Mouse (Mus musculus) T-cell, adult 2 months (primary cell): ENCODE results near the gene Ccdc57.
"Not testable (repeated sequence)": the region's sequence is repeated elsewhere in the genome, so short reads cannot be mapped to it uniquely, and the experiment has no call there.

Experiments used
- DNase-seq: peaks from one replicate; pipeline ENCODE4 v3.0.0; 2022; ENCODE audit warnings: low spot score

The Ccdc57 gene

DNA sequence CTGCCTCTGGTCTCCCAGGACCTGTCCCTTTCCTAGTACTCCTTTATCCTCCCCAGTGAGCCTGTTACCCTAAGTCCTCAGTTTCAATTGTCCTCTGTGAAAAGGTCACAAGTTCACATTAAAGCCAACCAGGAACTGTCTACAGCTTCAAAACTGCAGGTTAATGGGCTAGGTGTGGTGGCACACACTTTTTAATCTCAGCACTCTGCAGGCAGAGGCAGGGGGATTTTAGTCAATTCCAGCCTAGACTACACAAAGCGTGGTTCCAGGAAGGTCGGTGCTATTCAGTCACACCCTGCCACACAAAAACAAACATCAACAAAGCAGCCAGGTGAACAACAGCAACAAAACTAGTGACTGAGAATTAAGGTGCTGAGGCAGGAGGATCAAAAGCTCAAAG is 81.1 kb downstream of the Ccdc57 start:
- DNase-seq = no peak

GRCm38 (mm10) chr11:120851132-120851531 is 81.5 kb downstream of the Ccdc57 start:
- DNase-seq = no peak

DNA sequence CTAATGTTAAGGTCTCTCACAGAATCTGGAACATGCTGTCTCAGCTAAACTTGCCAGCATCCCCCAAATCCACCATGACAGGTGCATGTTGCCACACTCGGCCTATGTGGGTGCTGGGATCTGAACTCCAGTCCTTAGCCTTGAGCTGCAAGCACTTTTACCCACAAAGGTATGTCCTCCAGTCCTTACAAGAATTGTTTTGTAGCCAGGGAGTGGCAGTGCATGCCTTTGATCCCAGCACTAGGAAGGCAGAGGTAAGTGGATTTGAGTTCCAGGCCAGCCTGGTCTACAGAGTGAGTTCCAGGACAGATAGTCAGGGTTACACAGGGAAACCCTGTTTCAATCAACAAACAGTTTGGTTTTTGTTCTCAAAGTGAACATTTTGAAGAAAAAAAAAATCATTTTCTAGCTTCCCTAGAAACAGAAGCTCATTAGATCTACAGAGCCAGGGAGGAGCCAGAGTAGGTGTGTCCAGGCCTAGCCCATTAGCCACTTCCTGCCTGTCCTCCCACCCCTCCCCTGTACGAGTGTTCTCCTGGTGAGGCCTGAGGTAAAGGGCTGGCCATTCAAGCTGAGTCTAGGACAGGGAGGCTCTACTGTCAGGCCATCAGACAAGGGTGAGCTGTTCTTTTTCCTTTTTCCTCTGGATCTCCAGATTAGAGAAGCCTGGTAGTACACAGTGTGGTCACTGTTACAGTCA is 82.2 kb downstream of the Ccdc57 start:
- peak; percentile 20 for DNase-seq

DNA sequence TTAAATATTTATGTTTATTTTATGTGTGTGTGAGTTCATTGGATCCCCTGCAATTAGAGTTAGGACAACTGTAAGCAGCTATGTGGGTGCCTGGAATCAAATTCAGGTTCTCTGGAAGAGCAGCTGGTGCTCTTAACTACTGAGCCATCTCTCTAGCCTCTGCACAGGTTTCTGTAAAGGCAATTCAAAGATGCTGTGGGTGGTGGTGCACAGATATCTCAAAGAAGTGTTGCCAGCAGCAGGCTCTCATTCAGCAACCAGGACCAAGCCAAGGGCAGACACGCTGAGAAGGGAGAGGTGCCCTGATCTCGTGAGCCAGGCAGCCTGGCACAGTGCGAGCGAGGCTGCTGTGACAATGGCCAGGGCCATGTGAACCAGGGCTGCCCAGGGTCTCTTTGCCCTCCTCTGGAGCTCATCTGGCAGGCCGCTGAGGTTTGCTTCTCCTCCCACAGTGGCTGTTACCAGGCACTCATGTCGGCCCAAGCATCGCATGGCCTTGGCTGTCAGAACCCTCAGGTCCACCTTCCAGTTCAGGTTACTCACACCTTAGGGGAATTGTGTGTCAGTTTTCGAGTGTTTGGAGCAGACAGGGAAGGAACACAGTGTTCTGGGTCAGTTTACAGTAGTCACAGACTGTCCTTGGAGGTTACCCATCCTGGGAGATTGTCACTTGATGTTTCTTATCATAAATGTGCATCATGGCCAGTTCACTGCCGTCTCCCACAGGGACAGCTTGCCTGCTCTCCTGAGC is 85.8 kb downstream of the Ccdc57 start:
- no peak for DNase-seq

GRCm38 (mm10) chr11:120844329-120844728 is 88.3 kb downstream of the Ccdc57 start:
- no peak for DNase-seq

- DNase-seq = no peak
Measured at GRCm38 (mm10) chr11:120833555-120834280, 99.0 kb downstream of the Ccdc57 start.

GRCm38 (mm10) chr11:120832962-120833361 is 99.7 kb downstream of the Ccdc57 start:
- DNase-seq = not testable (repeated sequence)

DNA sequence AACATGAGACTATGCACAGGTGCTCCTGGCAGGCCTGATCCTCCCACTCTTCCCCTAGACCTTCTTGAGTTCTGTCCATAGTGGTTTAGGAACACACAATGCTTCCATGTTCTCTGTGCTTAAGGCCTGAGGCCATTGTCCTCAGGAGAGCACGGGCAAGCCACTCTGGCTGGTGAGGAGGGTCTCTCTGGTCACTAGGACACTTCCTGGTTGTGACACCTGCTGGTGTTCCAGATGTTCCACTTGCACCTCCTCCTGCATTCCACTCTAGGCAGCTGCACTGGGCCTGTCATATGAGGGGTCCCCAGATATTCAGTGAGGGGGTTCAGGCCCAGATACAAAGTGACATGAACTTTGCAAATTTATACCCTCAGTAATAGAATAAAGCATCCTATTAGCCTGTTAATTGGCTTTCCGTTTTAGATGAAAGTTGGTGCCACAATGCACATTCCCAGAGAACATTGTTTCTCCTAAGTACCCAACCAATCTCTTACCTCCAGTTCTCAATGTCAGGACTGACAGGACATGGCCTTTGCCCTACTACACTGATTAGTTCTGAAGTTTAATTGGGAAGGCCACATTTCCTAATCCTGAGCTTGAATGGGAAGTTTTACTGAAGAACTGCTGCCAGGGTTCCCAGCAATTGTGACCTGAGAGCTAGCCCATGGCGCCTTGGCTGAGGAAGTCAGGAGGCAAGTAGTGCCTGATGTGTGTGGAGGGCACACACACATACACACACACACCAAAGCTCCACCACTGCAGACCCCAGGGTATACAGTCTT is 100.8 kb downstream of the Ccdc57 start:
- no peak for DNase-seq

DNA sequence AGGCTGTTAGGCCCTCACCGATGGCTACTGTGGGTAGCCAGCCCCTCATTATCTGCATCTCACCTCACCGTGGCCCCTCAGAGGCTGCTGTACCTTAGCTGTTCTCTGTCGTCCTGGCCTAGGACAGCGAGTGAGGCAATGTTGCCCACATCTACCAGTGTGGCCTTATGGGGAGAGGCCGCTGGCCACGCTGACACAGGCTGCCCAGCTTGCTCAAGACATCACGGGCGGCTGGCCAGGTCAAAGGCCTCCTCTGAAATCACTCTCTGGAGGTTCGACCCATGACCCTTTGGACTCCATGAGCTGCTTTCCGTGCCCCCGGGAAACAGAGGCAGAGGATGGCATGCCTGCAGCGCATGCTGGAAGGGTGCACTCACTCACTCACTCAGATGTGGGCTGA is 102.0 kb downstream of the Ccdc57 start:
- no peak for DNase-seq

DNA sequence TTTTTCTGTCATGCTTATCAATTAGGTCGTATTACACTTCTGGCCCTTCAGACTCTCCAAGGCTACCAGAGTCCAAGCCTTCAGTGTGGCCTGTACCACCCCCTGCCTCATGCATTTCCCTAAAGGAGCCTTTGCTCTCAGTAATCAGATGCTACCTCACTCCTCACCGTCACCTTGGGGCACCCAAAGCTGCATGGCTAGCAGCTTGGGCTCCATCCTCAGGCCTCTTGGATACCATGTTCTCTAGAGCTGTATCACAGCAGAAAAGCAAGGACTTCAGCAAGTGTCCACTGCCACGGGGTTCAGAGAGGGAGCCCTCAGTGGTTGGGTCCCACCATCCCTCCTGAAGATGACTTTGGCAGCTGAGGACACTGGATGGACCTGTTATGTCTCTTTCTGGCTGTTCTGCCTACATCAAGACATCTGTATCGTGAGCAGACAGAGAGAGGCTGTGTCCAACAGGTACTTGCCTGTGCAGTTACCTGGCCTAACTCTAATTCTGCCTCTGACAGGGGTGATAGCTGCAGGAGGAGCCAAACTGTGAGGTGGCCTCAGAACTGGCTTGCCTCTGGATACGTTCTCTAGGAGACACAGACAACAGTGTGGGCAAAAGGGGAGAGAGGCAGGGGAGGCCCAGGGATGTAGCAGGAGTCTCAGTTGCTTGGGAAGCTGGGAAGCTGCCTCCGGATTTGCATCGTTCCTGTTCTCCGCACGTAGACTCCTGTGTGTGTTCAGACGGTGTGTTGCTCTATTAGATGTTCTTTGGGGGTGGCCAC is 102.7 kb downstream of the Ccdc57 start:
- DNase-seq = no peak

GRCm38 (mm10) chr11:120828416-120828815 is 104.3 kb downstream of the Ccdc57 start:
- DNase-seq = no peak

DNA sequence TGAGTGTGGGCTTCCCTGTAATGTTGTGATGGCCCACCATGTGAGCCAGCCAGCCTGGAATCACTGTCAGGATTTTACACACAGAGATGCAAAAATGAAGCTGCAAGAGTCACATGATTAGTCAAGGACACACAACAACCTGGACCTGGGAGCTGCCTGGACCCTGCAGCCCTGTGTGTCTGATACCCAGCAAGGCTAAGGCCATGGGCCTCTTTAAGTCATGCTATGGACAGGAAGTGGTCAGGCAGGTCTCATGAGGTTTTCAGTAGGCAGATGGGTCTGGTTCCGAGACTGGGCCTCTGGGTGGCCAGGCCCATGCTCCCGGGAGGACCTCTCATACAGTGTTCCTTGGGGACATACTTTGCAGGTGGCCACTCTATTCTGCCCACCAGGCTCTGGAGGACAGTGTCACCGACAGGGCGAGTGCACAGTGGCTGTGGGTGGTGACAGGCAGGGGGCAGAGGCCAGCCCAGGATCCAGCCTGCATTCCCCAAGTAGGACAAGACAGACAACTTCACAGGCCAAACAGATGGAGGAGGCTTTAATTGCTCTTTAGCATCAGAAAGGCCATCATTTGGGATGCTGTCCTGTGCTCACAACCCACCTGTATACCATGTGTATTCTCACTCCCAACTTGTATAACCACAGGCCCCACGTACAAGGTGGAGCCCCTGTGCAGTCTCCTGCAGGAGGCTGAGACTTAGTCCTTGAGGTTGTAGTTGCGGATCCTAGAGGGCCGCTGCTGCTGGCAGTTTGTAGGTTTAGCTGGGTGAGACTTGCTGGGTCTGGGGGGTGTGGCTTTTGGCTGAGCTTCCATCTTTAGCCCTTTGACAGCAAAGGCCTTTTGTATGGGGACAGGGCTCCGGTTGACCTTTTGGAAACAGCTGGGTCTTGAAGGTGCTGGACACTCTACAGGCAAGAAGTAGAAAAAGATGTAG is 106.4 kb downstream of the Ccdc57 start:
- DNase-seq = no peak

DNA sequence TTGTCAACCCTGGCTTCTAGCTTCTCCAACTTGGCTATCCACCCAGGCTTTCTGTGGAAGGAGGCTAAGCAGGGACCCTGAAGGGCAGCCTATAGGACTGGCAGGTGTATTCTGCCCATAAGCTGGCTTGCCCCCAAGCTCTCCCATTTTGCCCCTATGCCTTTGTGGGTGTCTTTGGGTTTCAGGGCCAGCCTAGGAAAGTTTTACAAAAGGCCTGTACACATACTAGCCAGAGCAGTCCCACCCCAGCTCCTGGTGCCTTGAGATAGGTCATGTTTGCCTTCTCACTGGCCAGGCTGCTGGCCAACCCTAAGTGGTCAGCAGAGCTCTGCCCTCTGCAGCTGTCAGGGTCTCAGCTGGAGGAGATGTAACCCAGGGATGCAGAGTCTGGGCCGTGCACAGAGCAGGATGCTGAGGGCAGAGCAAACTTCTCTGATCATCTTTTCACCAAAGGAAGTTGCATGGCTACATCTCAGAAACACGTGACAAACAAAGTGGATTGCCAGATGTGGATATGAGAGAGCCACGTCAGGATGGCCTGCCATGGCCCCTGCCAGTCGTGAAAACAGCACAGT is 107.3 kb downstream of the Ccdc57 start:
- peak; percentile 39 for DNase-seq

- no peak for DNase-seq
Measured at GRCm38 (mm10) chr11:120824787-120825288, 107.8 kb downstream of the Ccdc57 start.

DNA sequence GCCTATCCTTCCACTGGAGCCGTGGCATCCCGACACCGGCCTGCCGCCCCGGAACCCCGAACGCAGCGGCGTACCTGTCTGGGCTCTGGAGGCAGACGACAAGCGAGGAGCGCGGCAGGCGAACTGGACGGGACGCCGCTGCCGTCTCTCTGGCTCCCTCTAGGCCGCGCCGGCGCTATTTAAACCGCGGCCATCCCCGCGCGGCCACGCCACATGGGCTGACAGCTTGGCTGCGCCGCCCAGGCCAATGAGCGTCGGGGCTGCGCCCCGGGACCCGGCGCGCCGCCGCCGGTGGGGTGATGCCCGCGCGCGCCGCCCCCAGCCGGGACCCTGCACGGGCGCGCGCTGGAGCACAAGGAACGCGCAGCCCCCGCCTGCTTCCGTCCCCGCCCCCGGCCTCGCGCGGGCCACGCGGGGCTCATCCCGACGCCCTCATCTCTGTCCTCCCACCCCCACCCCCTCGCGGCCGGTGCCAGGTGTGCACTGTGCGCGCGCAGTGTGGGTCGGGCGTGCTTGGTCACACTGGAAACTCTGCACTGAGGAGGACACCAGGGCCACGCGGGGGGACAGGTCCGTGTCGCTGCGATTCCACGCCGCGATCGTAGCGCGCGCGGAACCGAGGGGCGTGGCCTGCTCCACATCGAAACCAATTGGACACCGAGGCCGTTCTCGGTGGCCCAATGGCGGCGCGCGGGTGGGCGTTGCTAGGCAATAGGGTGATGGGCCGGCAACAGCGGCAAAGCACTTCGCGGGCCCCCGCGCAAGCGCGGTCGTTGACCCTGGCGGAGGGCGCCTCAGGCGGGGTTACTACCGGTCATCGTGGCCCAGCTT is 108.5 kb downstream of the Ccdc57 start, which contains the start of gene Fasn:
Fasn (minus strand) TSS at position 592 of the 831 bp plus-strand sequence.
- peak; percentile 94 for DNase-seq

- DNase-seq = no peak
Measured at GRCm38 (mm10) chr11:120823551-120823947, 109.1 kb downstream of the Ccdc57 start.

- no peak for DNase-seq
Measured at GRCm38 (mm10) chr11:120822831-120823550, 109.7 kb downstream of the Ccdc57 start.

DNA sequence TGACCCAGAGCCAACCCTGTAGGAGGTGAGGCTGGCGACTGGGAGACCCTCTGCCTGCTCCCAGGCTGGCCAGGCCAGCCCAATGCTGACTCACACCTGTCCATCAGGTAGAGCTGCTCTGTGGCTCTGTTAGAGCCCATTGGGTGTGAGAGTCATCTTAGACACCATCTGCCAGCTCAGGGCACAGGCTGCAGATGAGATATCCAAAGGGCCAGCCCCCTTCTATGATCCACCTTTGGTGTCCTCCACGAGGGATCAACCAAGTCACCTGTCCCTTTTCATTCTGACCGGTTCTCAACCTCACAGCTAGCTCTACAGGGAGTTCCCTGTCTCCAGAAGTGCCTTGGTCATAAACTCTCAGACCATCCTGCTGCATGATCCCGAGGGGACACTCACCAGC is 110.4 kb downstream of the Ccdc57 start:
- DNase-seq = no peak
